Mouse (Mus musculus) stomach, embryonic 16.5 days (tissue): ENCODE measurements around the gene Pemt. TPM values are rescaled to one million over a fixed set of nuclear protein-coding genes. Genes with fewer than 3 reads are reported as not detected.

Experiments used
- ATAC-seq: fragments of 200-750 bp; cut with Nextera tagmentation; 2 replicates; pipeline ENCODE4 v1.8.0; 2017; ENCODE audit warnings: moderate number of reproducible peaks, moderate TSS enrichment; ENCODE audit not compliant: insufficient read depth, low FRiP score
- H3K27ac ChIP-seq: fragments of 300-500 bp; sonication (generic); 2 replicates; pipeline ENCODE4 v1.5.1; 2014; ENCODE audit warnings: low read length
- H3K27me3 ChIP-seq: fragments of 300-500 bp; sonication (generic); 2 replicates; pipeline ENCODE4 v1.6.1; 2014; ENCODE audit warnings: low read length, control low read depth, mixed read lengths; ENCODE audit not compliant: control insufficient read depth, insufficient read depth
- H3K36me3 ChIP-seq: fragments of 300-500 bp; sonication (generic); 2 replicates; pipeline ENCODE4 v1.6.1; 2014; ENCODE audit warnings: low read length; ENCODE audit not compliant: control insufficient read depth, insufficient read depth
- H3K4me1 ChIP-seq: fragments of 300-500 bp; sonication (generic); 2 replicates; pipeline ENCODE4 v1.6.1; 2014; ENCODE audit warnings: low read length, control low read depth, mixed read lengths; ENCODE audit not compliant: control insufficient read depth, insufficient read depth
- H3K4me2 ChIP-seq: fragments of 300-500 bp; sonication (generic); 2 replicates; pipeline ENCODE4 v1.6.1; 2014; ENCODE audit warnings: low read depth, low read length, mixed read lengths
- H3K4me3 ChIP-seq: fragments of 300-500 bp; sonication (generic); replicated peaks from 2 replicates; pipeline ENCODE4 v1.5.1; 2014; ENCODE audit warnings: mild to moderate bottlenecking, low read length
- H3K9ac ChIP-seq: fragments of 300-500 bp; sonication (generic); 2 replicates; pipeline ENCODE4 v1.6.1; 2014; ENCODE audit warnings: low read length
- H3K9me3 ChIP-seq: fragments of 300-500 bp; sonication (generic); replicated peaks from 2 replicates; pipeline ENCODE4 v1.6.1; 2016; ENCODE audit warnings: low read length, control low read depth; ENCODE audit not compliant: control insufficient read depth
- WGBS: fragments of 180-500 bp; shearing (Covaris S2); extraction: QIAGEN DNeasy Blood & Tissue Kit; methylation state at CpG from one replicate; pipeline ENCODE4 v1.1.7; 2014; 5-methylcytosine and 5-hydroxymethylcytosine counted together
- polyA plus RNA-seq: library from polyadenylated mRNA; unstranded; fragments of >200 nt; fragmentation: Nextera tagmentation; extraction: Ambion mirVana; gene quantifications from 2 replicates; pipeline ENCODE4 v1.2.1, GENCODE M21; 2015

The Pemt gene
- 8.1 and 9.5 TPM in 2 replicates for polyA plus RNA-seq

GRCm38 (mm10) chr11:60046058-60046735, at the start of gene Pemt:
Gene Pemt (minus strand): TSS chr11:60046489.
- ATAC-seq: peak; percentile 99
- under 1% methylated on average over 44 of the region's 44 CpGs for WGBS
- H3K9me3 ChIP-seq: no peaks in the 10 kb centered on the region

GRCm38 (mm10) chr11:60094909-60095810, 48.9 kb upstream of the Pemt start:
- Histone ChIP-seq H3K27me3 (no peaks in the 10 kb centered on the region), H3K27ac (no peak overlapping the region), H3K4me3 (no peak overlapping the region), H3K36me3 (no peaks in the 10 kb centered on the region), H3K4me2 (no peak overlapping the region), H3K9me3 (no peaks in the 10 kb centered on the region), H3K4me1 (peaks cover 14% of the 10 kb centered on the region), H3K9ac (peak overlapping the region; percentile 28; the same call in 1 of the 2 replicates)
- 51% methylated on average over 9 of the region's 9 CpGs for WGBS
- ATAC-seq: no peak

More at GRCm38 (mm10) chr11:60046058-60046735, at the start of gene Pemt:
- Histone ChIP-seq H3K4me2 (peak within 1 kb of the TSS; percentile 73), H3K27ac (peak within 1 kb of the TSS; percentile 97), H3K9ac (peak within 1 kb of the TSS; percentile 75), H3K4me3 (peak within 1 kb of the TSS; percentile 75), H3K36me3 (no peaks in the 10 kb centered on the region), H3K27me3 (no peaks in the 10 kb centered on the region), H3K4me1 (peaks cover 4% of the 10 kb centered on the region)

GRCm38 (mm10) chr11:60093984-60094587, 47.8 kb upstream of the Pemt start:
- Histone ChIP-seq H3K4me2 (no peak overlapping the region), H3K4me1 (peaks cover 14% of the 10 kb centered on the region), H3K9me3 (no peaks in the 10 kb centered on the region), H3K9ac (no peak overlapping the region), H3K4me3 (no peak overlapping the region), H3K27me3 (no peaks in the 10 kb centered on the region), H3K36me3 (no peaks in the 10 kb centered on the region), H3K27ac (no peak overlapping the region)
- 52% methylated on average over 7 of the region's 7 CpGs for WGBS
- no peak for ATAC-seq

- no peaks in the 10 kb centered on the region for H3K27me3 ChIP-seq
- H3K27ac ChIP-seq: no peak overlapping the region
- no peak overlapping the region for H3K4me3 ChIP-seq
- no peaks in the 10 kb centered on the region for H3K36me3 ChIP-seq
- H3K9me3 ChIP-seq: no peaks in the 10 kb centered on the region
- H3K4me1 ChIP-seq: peaks cover 14% of the 10 kb centered on the region
- ATAC-seq: no peak
- no peak overlapping the region for H3K4me2 ChIP-seq
- no peak overlapping the region for H3K9ac ChIP-seq
These were observed 46.9 kb upstream of the Pemt start for GRCm38 (mm10) chr11:60093227-60093626.

- no peak for ATAC-seq
- peaks cover 14% of the 10 kb centered on the region for H3K4me1 ChIP-seq
- H3K27me3 ChIP-seq: no peaks in the 10 kb centered on the region
- H3K4me3 ChIP-seq: no peak overlapping the region
- H3K27ac ChIP-seq: no peak overlapping the region
- no peak overlapping the region for H3K4me2 ChIP-seq
- H3K9ac ChIP-seq: no peak overlapping the region
- no peaks in the 10 kb centered on the region for H3K36me3 ChIP-seq
- H3K9me3 ChIP-seq: no peaks in the 10 kb centered on the region
- WGBS: 65% methylated on average over 7 of the region's 7 CpGs
These were observed 45.1 kb upstream of the Pemt start for GRCm38 (mm10) chr11:60091422-60091761.

GRCm38 (mm10) chr11:60090696-60091421, 44.6 kb upstream of the Pemt start:
- no peak overlapping the region for H3K4me3 ChIP-seq
- H3K4me2 ChIP-seq: no peak overlapping the region
- H3K27me3 ChIP-seq: no peaks in the 10 kb centered on the region
- no peak for ATAC-seq
- peaks cover 13% of the 10 kb centered on the region for H3K4me1 ChIP-seq
- no peak overlapping the region for H3K27ac ChIP-seq
- no peaks in the 10 kb centered on the region for H3K36me3 ChIP-seq
- H3K9me3 ChIP-seq: no peaks in the 10 kb centered on the region
- WGBS: 54% methylated on average over 5 of the region's 5 CpGs
- H3K9ac ChIP-seq: no peak overlapping the region

- H3K4me1 ChIP-seq: no peaks in the 10 kb centered on the region; the same call in 1 of the 2 replicates
- H3K9ac ChIP-seq: no peak overlapping the region
- ATAC-seq: no peak
- no peaks in the 10 kb centered on the region for H3K9me3 ChIP-seq
- H3K4me2 ChIP-seq: no peak overlapping the region
- WGBS: 40% methylated on average over 4 of the region's 4 CpGs
- H3K4me3 ChIP-seq: no peak overlapping the region
- H3K27ac ChIP-seq: no peak overlapping the region
- H3K27me3 ChIP-seq: no peaks in the 10 kb centered on the region
- no peaks in the 10 kb centered on the region for H3K36me3 ChIP-seq
These were observed 42.7 kb upstream of the Pemt start for GRCm38 (mm10) chr11:60088947-60089346.

GRCm38 (mm10) chr11:60086676-60087075, 40.4 kb upstream of the Pemt start:
- no peak overlapping the region for H3K9ac ChIP-seq
- WGBS: 77% methylated on average over 1 of the region's 1 CpGs
- H3K4me1 ChIP-seq: no peaks in the 10 kb centered on the region; the same call in 1 of the 2 replicates
- no peak overlapping the region for H3K4me3 ChIP-seq
- H3K4me2 ChIP-seq: no peak overlapping the region
- no peaks in the 10 kb centered on the region for H3K9me3 ChIP-seq
- H3K27ac ChIP-seq: no peak overlapping the region
- no peaks in the 10 kb centered on the region for H3K27me3 ChIP-seq
- no peaks in the 10 kb centered on the region for H3K36me3 ChIP-seq
- ATAC-seq: no peak
